Mouse (Mus musculus) naive thymus-derived CD4-positive, alpha-beta T cell, adult 5 months (primary cell): Measurements from ENCODE around the gene Eefsec. TPM values are rescaled to one million over a fixed set of nuclear protein-coding genes. Genes with fewer than 3 reads are reported as not detected.

Source experiments
- polyA plus RNA-seq: library from polyadenylated mRNA; unstranded; fragments of 100-300 nt; shearing (Covaris generic); gene quantifications from one replicate; pipeline ENCODE4 v1.2.1, GENCODE M21; 2017

Eefsec gene
- polyA plus RNA-seq, result 66.2 TPM

GRCm38 (mm10) chr6:88446063-88447002 lies at the start of gene Eefsec:
Eefsec (minus strand) TSS chr6:88446539.

GRCm38 (mm10) chr6:88465181-88465920 lies 19.0 kb upstream of the Eefsec start, which contains the start of gene Ruvbl1:
Ruvbl1 (plus strand) TSS chr6:88465409.

GRCm38 (mm10) chr6:88221968-88222367 lies 224.4 kb downstream of the Eefsec start, which contains the start of gene Dnajb8:
Dnajb8 (plus strand) TSS chr6:88222268.

Other genes starting within 250 kb of the Eefsec start
- gene Dnajb8, start 224.3 kb downstream of the Eefsec start, polyA plus RNA-seq, result not detected
- gene Ruvbl1, start 18.9 kb upstream of the Eefsec start, polyA plus RNA-seq, result 52.3 TPM
- gene Sec61a1, start 72.4 kb upstream of the Eefsec start, polyA plus RNA-seq, result 209 TPM
- not detected for gene Kbtbd12, start 191.4 kb upstream of the Eefsec start, polyA plus RNA-seq